Mouse (Mus musculus) forebrain, postnatal 0 days (tissue): Measurements from ENCODE around the gene Egln1. TPM values are rescaled to one million over a fixed set of nuclear protein-coding genes. Genes with fewer than 3 reads are reported as not detected.

Source experiments
- ATAC-seq: fragments of 200-750 bp; cut with Nextera tagmentation; 2 replicates; pipeline ENCODE4 v1.8.0; 2017; ENCODE audit warnings: mild to moderate bottlenecking, moderate library complexity
- DNase-seq: peaks from one replicate; pipeline ENCODE4 v3.0.0-alpha.2; 2015
- H3K27ac ChIP-seq: fragments of 300-500 bp; sonication (generic); 2 replicates; pipeline ENCODE4 v1.5.1; 2014; ENCODE audit warnings: low read depth, mild to moderate bottlenecking, antibody characterized with exemption, low read length, moderate library complexity, mixed read lengths
- H3K27me3 ChIP-seq: fragments of 300-500 bp; sonication (generic); 2 replicates; pipeline ENCODE4 v1.6.1; 2014; ENCODE audit warnings: mild to moderate bottlenecking, low read length, mixed read lengths; ENCODE audit not compliant: insufficient read depth
- H3K36me3 ChIP-seq: fragments of 300-500 bp; sonication (generic); 2 replicates; pipeline ENCODE4 v1.6.1; 2014; ENCODE audit warnings: mild to moderate bottlenecking, moderate library complexity; ENCODE audit not compliant: insufficient read depth
- H3K4me1 ChIP-seq: fragments of 300-500 bp; sonication (generic); 2 replicates; pipeline ENCODE4 v1.6.1; 2014; ENCODE audit warnings: antibody characterized with exemption; ENCODE audit not compliant: insufficient read depth
- H3K4me2 ChIP-seq: fragments of 300-500 bp; sonication (generic); 2 replicates; pipeline ENCODE4 v1.6.1; 2014; ENCODE audit warnings: low read depth, mild to moderate bottlenecking, moderate library complexity
- H3K4me3 ChIP-seq: fragments of 300-500 bp; sonication (generic); 2 replicates; pipeline ENCODE4 v1.5.1; 2014; ENCODE audit warnings: low read depth, low read length, mixed read lengths
- H3K9ac ChIP-seq: fragments of 300-500 bp; sonication (generic); 2 replicates; pipeline ENCODE4 v1.6.1; 2014; ENCODE audit warnings: mild to moderate bottlenecking
- H3K9me3 ChIP-seq: fragments of 300-500 bp; sonication (generic); 2 replicates; pipeline ENCODE4 v1.6.1; 2016; ENCODE audit warnings: low read length
- CTCF ChIP-seq: sonication (generic); IDR thresholded peaks from 2 replicates; pipeline ENCODE4 v1.5.1; 2016; ENCODE audit warnings: antibody characterized with exemption, control low read depth, low read depth
- WGBS: fragments of 180-500 bp; shearing (Covaris S2); extraction: QIAGEN DNeasy Blood & Tissue Kit; methylation state at CpG from one replicate; pipeline ENCODE4 v1.1.7; 2014; 5-methylcytosine and 5-hydroxymethylcytosine counted together
- polyA plus RNA-seq: library from polyadenylated mRNA; unstranded; fragments of >200 nt; fragmentation: Nextera tagmentation; extraction: Ambion mirVana; gene quantifications from 2 replicates; pipeline ENCODE4 v1.2.1, GENCODE M21; 2015
- total RNA-seq: library from RNA; depleted of rRNA; stranded (reverse); fragments of >200 nt; gene quantifications from 2 replicates; pipeline ENCODE4 v1.2.3, GENCODE M21; 2014

Egln1 gene
- total and polyA plus RNA-seq, 2 experiments from 2014 or later: 15.6 to 48.5 TPM

- peaks cover 76% of the 10 kb centered on the region for H3K36me3 ChIP-seq
Observed at GRCm38 (mm10) chr8:124909936-124910335, 39.2 kb downstream of the Egln1 start.

GRCm38 (mm10) chr8:124905482-124905881, 43.6 kb downstream of the Egln1 start:
- 90% methylated on average over 2 of the region's 2 CpGs for WGBS
- Histone ChIP-seq H3K27me3 (no peaks in the 10 kb centered on the region), H3K36me3 (peaks cover 76% of the 10 kb centered on the region), H3K4me3 (no peak overlapping the region), H3K9ac (no peak overlapping the region), H3K27ac (no peak overlapping the region), H3K9me3 (no peaks in the 10 kb centered on the region), H3K4me2 (no peak overlapping the region), H3K4me1 (no peaks in the 10 kb centered on the region)
- DNase-seq: no peak
- no peak for ATAC-seq
- no peak for TF ChIP-seq CTCF

More at GRCm38 (mm10) chr8:124909936-124910335, 39.2 kb downstream of the Egln1 start:
- H3K27me3 ChIP-seq: no peaks in the 10 kb centered on the region
- no peaks in the 10 kb centered on the region for H3K9me3 ChIP-seq
- H3K4me2 ChIP-seq: no peak overlapping the region
- no peak for ATAC-seq
- H3K9ac ChIP-seq: no peak overlapping the region
- H3K27ac ChIP-seq: no peak overlapping the region
- no peak overlapping the region for H3K4me3 ChIP-seq
- DNase-seq: no peak
- TF ChIP-seq CTCF: no peak
- WGBS: 95% methylated on average over 16 of the region's 16 CpGs
- H3K4me1 ChIP-seq: no peaks in the 10 kb centered on the region

- no peaks in the 10 kb centered on the region for H3K27me3 ChIP-seq
- 94% methylated on average over 15 of the region's 15 CpGs for WGBS
- no peak overlapping the region for H3K27ac ChIP-seq
- ATAC-seq (no peak), DNase-seq (no peak)
- peaks cover 69% of the 10 kb centered on the region for H3K36me3 ChIP-seq
- no peak overlapping the region for H3K4me2 ChIP-seq
- H3K4me3 ChIP-seq: no peak overlapping the region
- H3K9ac ChIP-seq: no peak overlapping the region
- no peak for TF ChIP-seq CTCF
- no peaks in the 10 kb centered on the region for H3K4me1 ChIP-seq
- no peaks in the 10 kb centered on the region for H3K9me3 ChIP-seq
Observed at GRCm38 (mm10) chr8:124903198-124903597, 45.9 kb downstream of the Egln1 start.

GRCm38 (mm10) chr8:124898251-124898905, 50.7 kb downstream of the Egln1 start:
- WGBS: 7% methylated on average over 31 of the region's 31 CpGs
- Histone ChIP-seq H3K27me3 (no peaks in the 10 kb centered on the region), H3K4me2 (peak overlapping the region; percentile 91), H3K9ac (peak overlapping the region; percentile 82), H3K4me1 (peaks cover 5% of the 10 kb centered on the region; the same call in 1 of the 2 replicates), H3K36me3 (peaks cover 49% of the 10 kb centered on the region), H3K4me3 (peak overlapping the region; percentile 95), H3K9me3 (no peaks in the 10 kb centered on the region), H3K27ac (peak overlapping the region; percentile 90)
- ATAC-seq (no peak), DNase-seq (no peak)
- no peak for TF ChIP-seq CTCF

GRCm38 (mm10) chr8:124897386-124898250, 51.5 kb downstream of the Egln1 start, which contains the start of the genes Exoc8 and Sprtn:
Exoc8 (minus strand) TSS chr8:124897705.
Sprtn (plus strand) TSS chr8:124897886.
- H3K4me2 ChIP-seq: peak within 1 kb of the TSS; percentile 91
- H3K9ac ChIP-seq: peak within 1 kb of the TSS; percentile 82
- ATAC-seq (peak; percentile 92), DNase-seq (peak; percentile 99)
- H3K27ac ChIP-seq: peak within 1 kb of the TSS; percentile 90
- TF ChIP-seq CTCF: peak; percentile 12; the same call in 1 of the 2 replicates
- H3K4me1 ChIP-seq: peaks cover 5% of the 10 kb centered on the region; the same call in 1 of the 2 replicates
- H3K9me3 ChIP-seq: no peaks in the 10 kb centered on the region
- peaks cover 44% of the 10 kb centered on the region for H3K36me3 ChIP-seq
- H3K4me3 ChIP-seq: peak within 1 kb of the TSS; percentile 95
- under 1% methylated on average over 113 of the region's 114 CpGs for WGBS
- H3K27me3 ChIP-seq: no peaks in the 10 kb centered on the region

- peak; percentile 77 for TF ChIP-seq CTCF
- Histone ChIP-seq H3K4me2 (peak overlapping the region; percentile 91), H3K36me3 (peaks cover 38% of the 10 kb centered on the region), H3K9me3 (no peaks in the 10 kb centered on the region), H3K27ac (peak overlapping the region; percentile 90), H3K9ac (peak overlapping the region; percentile 82), H3K4me1 (peaks cover 5% of the 10 kb centered on the region; the same call in 1 of the 2 replicates), H3K4me3 (peak overlapping the region; percentile 95), H3K27me3 (no peaks in the 10 kb centered on the region)
- DNase-seq: peak; percentile 67
- 5% methylated on average over 54 of the region's 60 CpGs for WGBS
- peak; percentile 30 for ATAC-seq
Observed at GRCm38 (mm10) chr8:124896632-124897385, 52.3 kb downstream of the Egln1 start.
